Mouse (Mus musculus) forebrain, embryonic 12.5 days (tissue): ENCODE measurements at regions not wholly inside any gene's neighbourhood (a gene's known extent, or its start where the extent isn't known, plus 50 kb on each side); places are given as distances from the start of the nearest gene placed in this dataset.

Experiments used
- ATAC-seq: fragments of 200-750 bp; cut with Nextera tagmentation; 2 replicates; pipeline ENCODE4 v1.8.0; 2017; ENCODE audit warnings: moderate TSS enrichment; ENCODE audit not compliant: low FRiP score
- H3K27ac ChIP-seq: fragments of 300-500 bp; sonication (generic); 2 replicates; pipeline ENCODE4 v1.5.1; 2016; ENCODE audit warnings: mild to moderate bottlenecking
- H3K27me3 ChIP-seq: fragments of 300-500 bp; sonication (generic); 2 replicates; pipeline ENCODE4 v1.6.1; 2016; ENCODE audit warnings: mild to moderate bottlenecking
- H3K36me3 ChIP-seq: fragments of 300-500 bp; sonication (generic); replicated peaks from 2 replicates; pipeline ENCODE4 v1.6.1; 2016; ENCODE audit warnings: mild to moderate bottlenecking
- H3K4me1 ChIP-seq: fragments of 300-500 bp; sonication (generic); 2 replicates; pipeline ENCODE4 v1.6.1; 2016
- H3K4me2 ChIP-seq: fragments of 300-500 bp; sonication (generic); 2 replicates; pipeline ENCODE4 v1.6.1; 2016; ENCODE audit warnings: mild to moderate bottlenecking, moderate library complexity
- H3K4me3 ChIP-seq: fragments of 300-500 bp; sonication (generic); replicated peaks from 2 replicates; pipeline ENCODE4 v1.5.1; 2016; ENCODE audit warnings: mild to moderate bottlenecking
- H3K9ac ChIP-seq: fragments of 300-500 bp; sonication (generic); 2 replicates; pipeline ENCODE4 v1.6.1; 2016; ENCODE audit warnings: mild to moderate bottlenecking
- H3K9me3 ChIP-seq: fragments of 300-500 bp; sonication (generic); 2 replicates; pipeline ENCODE4 v1.6.1; 2016
- WGBS: fragments of 180-500 bp; shearing (Covaris S2); methylation state at CpG from one replicate; pipeline ENCODE4 v1.1.7; 2016; 5-methylcytosine and 5-hydroxymethylcytosine counted together

DNA sequence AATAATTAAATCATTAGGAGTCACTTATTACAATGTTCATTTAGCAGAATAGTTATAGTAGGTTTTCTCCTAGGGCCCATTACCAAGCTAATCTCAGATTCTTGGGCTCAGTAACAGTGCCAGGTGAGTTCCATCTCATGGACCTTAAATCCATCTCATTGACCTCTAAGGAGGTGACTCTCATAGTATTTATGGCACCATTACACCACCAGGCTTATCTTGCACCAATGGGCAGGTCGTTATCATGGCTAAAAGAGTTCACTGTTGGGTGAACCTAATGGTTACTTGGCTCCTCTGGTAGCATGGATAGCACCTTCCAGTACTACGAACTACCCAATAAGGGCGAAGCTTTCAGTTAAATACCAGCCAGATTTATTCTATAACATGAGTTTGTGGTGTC lies 123.5 kb downstream of the Chst2 start:
- no peak for ATAC-seq
- WGBS = 96% methylated on average over 3 of the region's 3 CpGs
- H3K4me3 ChIP-seq = no peak overlapping the region
- no peaks in the 10 kb centered on the region for H3K27me3 ChIP-seq
- H3K27ac ChIP-seq = no peak overlapping the region
- H3K4me1 ChIP-seq = no peaks in the 10 kb centered on the region
- H3K4me2 ChIP-seq = no peak overlapping the region
- H3K9ac ChIP-seq = no peak overlapping the region
- H3K36me3 ChIP-seq = no peaks in the 10 kb centered on the region
- H3K9me3 ChIP-seq = no peaks in the 10 kb centered on the region

DNA sequence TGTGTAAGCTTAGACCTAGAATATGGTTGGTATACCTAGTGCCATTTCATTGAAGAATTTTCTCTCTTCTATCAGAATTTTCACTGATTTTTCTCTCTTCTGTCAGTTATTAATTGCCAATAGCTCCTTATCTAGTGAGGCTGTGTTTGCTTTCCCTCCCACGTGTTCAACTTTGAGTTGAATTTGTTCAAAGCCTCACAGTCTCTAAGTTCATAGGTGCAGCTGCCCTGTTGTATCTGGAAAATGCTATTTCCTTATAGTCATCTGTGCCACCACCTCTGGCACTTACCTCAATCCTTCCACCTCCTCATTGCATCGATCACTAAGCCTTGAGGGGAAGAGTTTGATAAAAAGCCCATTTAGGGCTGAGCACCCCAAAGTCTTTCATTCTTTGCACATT lies 124.0 kb downstream of the Chst2 start:
- H3K4me3 ChIP-seq = no peak overlapping the region
- no peak overlapping the region for H3K27ac ChIP-seq
- H3K4me2 ChIP-seq = no peak overlapping the region
- 84% methylated on average over 2 of the region's 2 CpGs for WGBS
- no peaks in the 10 kb centered on the region for H3K9me3 ChIP-seq
- no peaks in the 10 kb centered on the region for H3K4me1 ChIP-seq
- H3K9ac ChIP-seq = no peak overlapping the region
- no peaks in the 10 kb centered on the region for H3K36me3 ChIP-seq
- no peaks in the 10 kb centered on the region for H3K27me3 ChIP-seq
- ATAC-seq = no peak
